Mouse (Mus musculus): ENCODE measurements at regions not wholly inside any gene's neighbourhood (a gene's known extent, or its start where the extent isn't known, plus 50 kb on each side); places are given as distances from the start of the nearest gene placed in this dataset.

GRCm38 (mm10) chr4:125765171-125765570 is 259.2 kb upstream of the Csf3r start:
- no peak for ATAC-seq (replicated peaks; ENCODE audit: poor library complexity, severe bottlenecking)

DNA sequence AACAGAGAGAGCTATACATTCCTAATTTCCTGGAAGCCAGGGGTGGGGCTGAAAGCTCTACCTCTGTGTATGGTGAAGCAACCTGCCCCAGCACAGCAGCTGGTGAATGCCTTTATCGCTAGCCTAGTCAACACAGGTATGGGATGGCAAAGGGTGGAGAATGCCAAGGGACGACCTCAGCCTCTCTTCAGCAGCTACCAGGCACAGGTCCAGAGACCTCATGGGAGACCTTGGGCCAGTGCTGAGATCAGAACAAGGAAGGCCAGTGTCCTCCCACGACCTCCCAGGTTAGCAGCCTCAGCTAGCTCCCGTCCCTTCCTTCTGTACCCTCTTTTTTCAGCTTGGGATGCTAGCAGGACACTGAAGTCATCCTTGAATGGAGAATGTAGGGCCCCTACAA is 247.2 kb upstream of the Csf3r start:
- no peak for ATAC-seq (replicated peaks; ENCODE audit: poor library complexity, severe bottlenecking)

GRCm38 (mm10) chr4:125780113-125780512 is 244.2 kb upstream of the Csf3r start:
- ATAC-seq (replicated peaks; ENCODE audit: poor library complexity, severe bottlenecking) = no peak

DNA sequence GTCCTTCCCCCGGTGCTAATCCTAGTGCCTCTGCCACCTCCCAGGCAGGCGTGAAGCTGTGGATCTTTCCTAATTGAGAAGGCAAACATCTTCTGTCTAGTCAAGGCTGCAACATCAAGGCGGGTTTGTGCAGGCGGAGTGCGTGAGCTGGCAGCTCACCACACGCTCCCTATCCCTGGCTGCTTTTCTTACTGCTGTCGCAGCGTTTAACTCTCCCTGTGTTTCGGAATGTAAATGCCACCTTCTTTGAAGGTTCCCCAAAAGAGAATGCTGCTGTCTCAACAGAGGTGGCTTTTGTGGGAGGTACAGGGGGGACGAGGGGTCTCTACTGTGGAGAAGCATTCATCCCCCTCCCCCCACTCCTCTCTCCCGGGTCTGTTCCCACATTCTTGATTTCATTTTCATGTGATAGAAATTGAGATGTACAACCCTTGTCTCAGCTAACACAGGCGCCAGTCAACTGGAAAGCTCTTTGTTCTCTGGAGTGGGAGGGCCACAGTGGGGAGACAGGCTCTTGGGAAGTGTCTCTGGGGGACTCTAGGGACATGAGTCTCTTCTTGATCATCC is 243.3 kb upstream of the Csf3r start:
- no peak for ATAC-seq (replicated peaks; ENCODE audit: poor library complexity, severe bottlenecking)

- ATAC-seq (replicated peaks; ENCODE audit: poor library complexity, severe bottlenecking) = no peak
These were observed 242.0 kb upstream of the Csf3r start for GRCm38 (mm10) chr4:125782346-125782745.

DNA sequence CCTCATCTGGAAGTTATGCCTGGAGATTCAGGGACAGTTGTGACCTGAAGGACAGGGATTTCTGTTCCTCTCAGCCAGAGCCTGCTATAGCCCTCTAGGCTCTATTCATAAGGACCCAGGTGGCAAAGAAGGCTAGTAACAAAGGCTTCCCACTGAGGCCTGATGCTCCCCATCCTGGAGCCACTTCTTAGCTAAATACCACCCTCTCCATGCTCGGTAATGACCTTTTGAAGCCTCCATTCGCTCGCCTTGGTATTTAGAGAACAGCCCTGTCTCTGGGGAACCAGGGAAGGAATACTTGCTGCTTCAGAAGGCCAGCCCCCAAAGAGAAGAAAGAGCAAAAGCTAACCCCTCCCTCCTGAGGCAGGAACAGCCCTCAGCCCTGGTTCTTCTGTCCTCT is 238.3 kb upstream of the Csf3r start:
- no peak for ATAC-seq (replicated peaks; ENCODE audit: poor library complexity, severe bottlenecking)

DNA sequence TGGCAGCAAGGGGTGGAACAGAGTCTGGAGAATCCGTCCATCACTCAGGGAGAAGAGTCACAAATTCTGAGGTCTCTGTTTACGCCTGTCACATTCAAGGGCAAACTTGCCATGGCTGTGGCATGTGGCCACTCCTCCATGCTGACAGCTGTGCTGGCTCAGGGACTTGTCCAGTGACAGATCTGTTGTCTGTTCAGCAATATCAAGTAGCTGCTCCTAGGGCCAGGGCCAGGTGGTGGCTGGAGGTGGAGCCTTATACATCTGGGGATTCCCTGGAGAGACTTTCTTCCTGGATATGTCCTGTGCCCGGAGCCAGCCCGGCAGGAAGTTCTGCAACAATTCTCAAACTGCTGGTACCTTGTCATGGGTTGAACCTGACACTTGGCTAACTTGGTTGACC is 229.7 kb upstream of the Csf3r start:
- no peak for ATAC-seq (replicated peaks; ENCODE audit: poor library complexity, severe bottlenecking)

GRCm38 (mm10) chr4:125807923-125808322 is 216.4 kb upstream of the Csf3r start:
- no peak for ATAC-seq (replicated peaks; ENCODE audit: poor library complexity, severe bottlenecking)

- no peak for ATAC-seq (replicated peaks; ENCODE audit: poor library complexity, severe bottlenecking)
These were observed 214.8 kb upstream of the Csf3r start for GRCm38 (mm10) chr4:125809446-125810108.

DNA sequence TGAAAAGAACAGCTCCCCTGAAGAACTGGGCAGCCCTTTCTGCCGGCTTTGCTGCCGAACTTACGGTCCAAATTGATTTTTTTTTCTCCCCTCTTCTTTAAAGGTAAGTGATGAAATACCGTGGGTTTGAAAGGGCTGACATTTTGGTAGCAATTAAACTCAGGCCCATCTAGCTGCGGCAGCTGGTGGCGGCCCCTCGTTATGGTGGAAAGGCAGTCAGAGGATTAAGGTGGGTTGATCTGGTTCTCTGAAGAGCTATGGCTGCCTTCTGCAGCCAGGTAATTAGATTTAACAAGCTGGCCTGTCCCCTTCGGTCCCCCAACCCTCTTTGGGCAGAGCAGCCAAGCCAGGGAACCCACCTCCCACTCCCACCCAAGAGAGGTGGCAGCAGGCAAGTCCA is 214.1 kb upstream of the Csf3r start:
- ATAC-seq (replicated peaks; ENCODE audit: poor library complexity, severe bottlenecking) = no peak

DNA sequence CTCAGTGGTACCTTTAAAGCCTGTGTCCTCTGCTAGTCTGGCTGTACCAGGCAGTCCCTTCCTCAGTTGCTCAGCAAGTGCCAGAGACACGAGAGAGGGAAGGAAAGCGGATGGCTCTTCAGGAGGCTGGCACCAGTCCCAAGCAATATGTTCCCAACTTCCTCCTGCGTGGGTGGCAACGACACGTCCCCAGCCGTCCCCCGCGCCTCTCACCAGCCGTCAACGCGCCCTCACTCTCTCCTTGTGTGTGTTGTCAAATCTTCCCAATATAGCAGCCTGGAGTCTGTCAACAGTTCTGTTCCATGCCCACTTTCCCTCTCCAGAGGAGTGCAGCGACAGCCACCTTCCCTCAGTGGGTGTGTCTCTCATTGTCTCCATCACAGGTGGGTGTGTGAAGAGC is 210.0 kb upstream of the Csf3r start:
- ATAC-seq (replicated peaks; ENCODE audit: poor library complexity, severe bottlenecking) = no peak

DNA sequence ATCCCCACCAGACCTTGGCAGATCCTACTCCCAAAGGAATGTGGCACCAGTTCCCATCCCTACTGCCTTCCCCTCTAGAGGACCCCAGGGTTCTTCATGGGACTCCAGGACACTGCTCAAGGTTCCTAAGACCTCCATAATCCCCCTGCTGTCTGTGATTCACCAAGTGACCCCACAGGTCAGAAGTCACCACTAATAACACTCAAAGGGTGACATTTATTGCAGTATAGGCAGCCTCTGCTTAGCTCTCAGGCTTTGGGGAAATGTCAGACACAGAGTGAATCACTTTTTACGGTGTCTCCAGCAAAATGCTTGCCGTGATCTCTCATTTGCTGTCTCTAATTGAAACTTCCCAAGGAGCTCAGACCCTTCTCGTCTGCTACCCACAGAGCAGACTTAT is 209.1 kb upstream of the Csf3r start:
- ATAC-seq (replicated peaks; ENCODE audit: poor library complexity, severe bottlenecking) = no peak

DNA sequence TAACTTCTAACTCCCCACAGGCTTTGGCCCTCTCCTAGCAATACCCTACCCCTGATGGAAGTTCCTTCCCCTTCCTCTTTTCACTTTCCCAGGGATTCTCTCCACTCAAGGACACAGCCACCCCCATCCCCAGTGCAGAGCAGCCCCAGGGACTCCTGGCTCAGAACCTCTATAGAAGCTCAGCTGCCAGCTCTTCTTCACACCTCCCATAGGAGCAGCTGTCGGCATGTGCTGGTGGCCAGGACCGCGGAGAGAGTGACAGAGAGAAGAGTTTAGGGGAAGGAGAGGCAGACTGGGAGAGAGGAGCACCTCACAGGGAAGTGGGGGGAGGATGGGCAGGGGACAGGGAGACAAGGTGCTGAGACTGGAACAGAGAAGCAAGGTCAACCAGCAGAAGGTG is 199.8 kb upstream of the Csf3r start:
- no peak for ATAC-seq (replicated peaks; ENCODE audit: poor library complexity, severe bottlenecking)

- ATAC-seq (replicated peaks; ENCODE audit: poor library complexity, severe bottlenecking) = no peak
These were observed 197.9 kb upstream of the Csf3r start for GRCm38 (mm10) chr4:125826416-125826815.

DNA sequence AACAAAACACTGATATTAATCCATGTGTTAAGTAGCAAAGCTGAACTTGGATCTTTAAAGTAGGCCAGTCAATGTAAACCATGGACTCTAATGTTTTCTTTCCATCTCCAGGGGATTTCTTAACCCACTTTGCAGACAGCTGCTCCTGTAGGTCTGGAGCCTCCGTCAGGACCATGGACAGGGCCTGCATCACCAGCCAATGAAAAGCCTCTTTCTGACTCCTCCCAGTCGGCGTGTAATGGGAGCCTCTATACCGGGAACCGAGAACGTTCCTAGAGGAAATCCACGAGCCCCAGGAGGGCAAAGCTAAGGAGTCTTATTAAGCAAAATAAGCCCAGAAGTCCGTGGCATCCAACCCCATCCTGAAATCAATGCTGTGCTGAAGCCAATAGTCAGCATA is 189.1 kb upstream of the Csf3r start:
- ATAC-seq (replicated peaks; ENCODE audit: poor library complexity, severe bottlenecking) = no peak

DNA sequence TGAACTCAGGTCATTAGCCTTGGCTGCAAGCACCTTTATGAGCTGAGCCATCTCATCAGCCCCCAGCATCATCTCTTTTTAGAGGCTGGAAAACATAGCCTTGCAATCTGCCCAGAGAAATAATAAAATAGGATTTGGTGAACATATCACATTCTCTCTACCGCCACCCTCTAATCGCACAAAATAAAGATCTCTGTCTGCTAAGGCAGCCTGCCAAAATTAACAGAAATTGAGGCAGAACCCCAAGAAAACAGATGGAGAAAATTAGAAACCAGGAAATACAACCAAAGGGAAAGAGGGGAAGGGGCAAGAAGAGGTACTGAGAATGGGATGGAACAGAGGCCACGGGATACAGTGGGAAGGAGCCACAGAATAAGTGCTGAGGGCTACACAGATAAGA is 176.8 kb upstream of the Csf3r start:
- no peak for ATAC-seq (replicated peaks; ENCODE audit: poor library complexity, severe bottlenecking)

DNA sequence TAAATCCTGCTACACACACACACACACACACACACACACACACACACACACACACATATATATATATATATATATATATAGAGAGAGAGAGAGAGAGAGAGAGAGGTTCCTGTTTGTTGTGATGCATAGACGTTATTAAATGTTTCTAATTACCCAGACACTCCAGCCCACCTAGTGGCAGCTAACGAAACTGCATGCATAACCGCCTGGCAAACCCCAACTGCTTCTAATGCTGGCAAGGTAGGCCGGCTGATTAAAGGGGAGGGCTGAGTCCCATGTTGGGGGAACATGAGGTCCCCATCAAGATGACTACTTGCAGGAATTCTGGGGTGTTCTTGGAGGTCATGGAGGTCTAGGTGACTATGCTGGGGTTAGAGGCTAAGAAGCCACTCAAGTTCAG is 174.1 kb upstream of the Csf3r start:
- ATAC-seq (replicated peaks; ENCODE audit: poor library complexity, severe bottlenecking) = no peak

- no peak for ATAC-seq (replicated peaks; ENCODE audit: poor library complexity, severe bottlenecking)
These were observed 171.8 kb upstream of the Csf3r start for GRCm38 (mm10) chr4:125852545-125852944.

- ATAC-seq (replicated peaks; ENCODE audit: poor library complexity, severe bottlenecking) = no peak
These were observed 168.3 kb upstream of the Csf3r start for GRCm38 (mm10) chr4:125855983-125856591.

- ATAC-seq (replicated peaks; ENCODE audit: poor library complexity, severe bottlenecking) = no peak
These were observed 167.6 kb upstream of the Csf3r start for GRCm38 (mm10) chr4:125856781-125857180.

DNA sequence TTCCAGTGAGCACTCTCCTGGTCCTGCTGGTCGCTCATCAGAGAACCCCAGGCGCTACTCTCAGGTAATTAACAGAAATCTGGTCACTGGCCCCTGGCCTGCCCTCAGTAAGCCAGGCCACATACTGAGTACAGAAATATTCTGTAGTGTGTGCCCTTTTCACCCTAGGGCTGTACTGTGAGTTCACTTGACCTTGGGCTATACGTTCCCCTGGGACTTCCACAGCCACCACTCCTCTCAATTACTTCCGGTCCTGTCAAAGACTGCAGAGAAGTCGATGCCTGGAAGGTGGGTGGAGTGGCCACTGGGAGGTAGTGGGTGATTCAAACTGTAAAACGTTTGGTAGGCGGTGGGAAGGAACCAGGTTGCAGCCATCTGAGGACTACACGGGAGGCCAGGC is 159.3 kb upstream of the Csf3r start:
- ATAC-seq (replicated peaks; ENCODE audit: poor library complexity, severe bottlenecking) = no peak

DNA sequence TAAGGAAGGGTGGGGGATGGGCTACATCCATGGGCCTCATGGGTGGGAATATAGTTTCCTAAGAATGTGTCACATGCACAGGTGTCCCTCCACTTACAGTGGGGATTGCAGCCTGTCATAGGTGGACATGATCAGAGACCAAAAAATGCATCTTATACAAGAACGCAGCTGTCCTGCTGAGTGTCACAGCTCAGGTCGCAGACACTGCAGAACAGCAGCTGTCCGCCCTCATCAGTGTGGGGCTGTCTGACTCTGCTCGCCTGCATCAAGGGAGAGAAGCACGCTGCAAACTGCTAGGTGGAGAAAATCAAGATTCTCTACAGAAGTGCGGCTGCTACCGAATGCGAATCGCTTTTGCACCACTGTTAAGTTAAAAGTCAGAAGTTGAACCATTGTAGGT is 158.6 kb upstream of the Csf3r start:
- no peak for ATAC-seq (replicated peaks; ENCODE audit: poor library complexity, severe bottlenecking)

All from granulocyte monocyte progenitor cell, adult 5-6 weeks (primary cell).